Mouse (Mus musculus): Measurements from ENCODE around the gene Tceal5. TPM values are rescaled to one million over a fixed set of nuclear protein-coding genes. Genes with fewer than 3 reads are reported as not detected.
"Not testable (repeated sequence)": the region's sequence is repeated elsewhere in the genome, so short reads cannot be mapped to it uniquely, and the experiment has no call there.

Gene Tceal5
- polyA plus RNA-seq, 1 experiment: 15.4 TPM

DNA sequence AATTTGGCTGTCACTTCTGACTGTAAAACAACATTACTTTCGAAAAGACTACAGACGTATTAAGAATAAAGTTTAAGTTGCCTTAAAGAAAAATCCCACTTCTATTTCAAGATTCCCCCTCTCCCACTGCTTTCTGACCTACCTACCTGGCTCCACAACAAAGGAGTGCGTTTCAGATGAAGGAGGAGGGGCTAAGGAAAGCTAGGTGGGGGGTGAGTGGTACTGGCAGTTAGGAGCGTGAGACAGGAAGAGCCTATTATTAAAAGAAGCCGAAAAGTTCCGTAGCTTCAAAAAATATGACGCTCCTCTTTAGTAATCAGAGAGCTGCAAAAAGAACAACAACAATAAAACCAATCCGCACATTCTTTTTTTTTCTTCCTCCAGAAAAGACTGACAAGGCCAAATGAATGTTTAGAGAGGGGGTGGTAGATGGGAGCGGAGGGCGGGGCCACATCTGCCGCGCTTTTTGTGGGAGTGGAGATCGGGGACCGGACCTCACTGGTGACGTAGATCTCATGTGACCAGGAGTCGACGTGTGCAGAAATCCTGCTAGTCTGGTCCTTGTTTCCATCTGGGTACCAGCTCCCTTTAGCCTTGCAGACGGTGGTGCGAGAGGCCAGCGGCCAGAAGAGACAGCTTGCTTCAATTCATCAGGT lies 41.0 kb upstream of the Tceal5 start, which contains the start of gene Tceal9:
Gene Tceal9, plus strand, starts transcription at position 506 of the 656 bp plus-strand sequence.
- H3K27ac ChIP-seq (ENCODE audit: insufficient read depth, low read length): peak within 1 kb of the TSS; percentile 69
- H3K27me3 ChIP-seq (ENCODE audit: control insufficient read depth, insufficient read depth, low read length, poor library complexity, severe bottlenecking): no peaks in the 10 kb centered on the region
- no peak for TF ChIP-seq EP300 (IDR thresholded peaks at IDR 0.05; ENCODE audit: insufficient read depth, low read depth, low read length)
- peak; percentile 80 for TF ChIP-seq POLR2A (IDR thresholded peaks at IDR 0.05; ENCODE audit: insufficient read depth, low read length)
- TF ChIP-seq CTCF (IDR thresholded peaks at IDR 0.05; ENCODE audit: low read depth, low read length): no peak
- H3K4me1 ChIP-seq (ENCODE audit: control insufficient read depth, insufficient read depth, low read length): no peaks in the 10 kb centered on the region
- peaks cover 15% of the 10 kb centered on the region for H3K36me3 ChIP-seq (ENCODE audit: control insufficient read depth, insufficient read depth, low read length, poor library complexity, severe bottlenecking)
- peak within 1 kb of the TSS; percentile 79 for H3K4me3 ChIP-seq (ENCODE audit: low read depth, low read length)
- H3K9me3 ChIP-seq (replicated peaks; ENCODE audit: control insufficient read depth, insufficient read depth, low read length, poor library complexity, severe bottlenecking): no peaks in the 10 kb centered on the region
- H3K9ac ChIP-seq (ENCODE audit: low read depth, poor library complexity, severe bottlenecking): peak within 1 kb of the TSS; percentile 90

DNA sequence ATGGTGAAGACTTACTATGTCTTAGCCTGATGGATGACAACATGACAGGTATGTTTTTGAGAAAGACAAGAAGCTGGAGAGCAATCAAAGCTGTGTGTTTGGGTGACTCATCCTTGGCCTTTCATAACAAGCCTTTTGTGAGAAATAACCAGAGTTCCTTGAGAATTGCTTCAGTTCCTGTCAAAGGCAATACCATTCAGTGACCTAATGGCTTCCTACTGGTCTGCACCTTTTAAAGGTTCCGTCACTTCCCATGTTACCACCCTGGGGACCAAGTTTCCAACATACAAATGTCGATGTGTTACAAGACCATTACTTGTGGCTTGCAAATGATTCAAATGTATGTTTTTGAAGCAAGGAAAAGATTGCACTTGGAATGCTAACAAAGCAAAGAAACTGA lies 39.5 kb upstream of the Tceal5 start:
- no peak for TF ChIP-seq POLR2A (IDR thresholded peaks at IDR 0.05; ENCODE audit: insufficient read depth, low read length)
- Histone ChIP-seq H3K36me3 (ENCODE audit: control insufficient read depth, insufficient read depth, low read length, poor library complexity, severe bottlenecking) (peaks cover 13% of the 10 kb centered on the region), H3K9ac (ENCODE audit: low read depth, poor library complexity, severe bottlenecking) (no peak overlapping the region), H3K27ac (ENCODE audit: insufficient read depth, low read length) (no peak overlapping the region), H3K4me1 (ENCODE audit: control insufficient read depth, insufficient read depth, low read length) (no peaks in the 10 kb centered on the region), H3K9me3 (replicated peaks; ENCODE audit: control insufficient read depth, insufficient read depth, low read length, poor library complexity, severe bottlenecking) (no peaks in the 10 kb centered on the region), H3K27me3 (ENCODE audit: control insufficient read depth, insufficient read depth, low read length, poor library complexity, severe bottlenecking) (no peaks in the 10 kb centered on the region), H3K4me3 (ENCODE audit: low read depth, low read length) (no peak overlapping the region)

DNA sequence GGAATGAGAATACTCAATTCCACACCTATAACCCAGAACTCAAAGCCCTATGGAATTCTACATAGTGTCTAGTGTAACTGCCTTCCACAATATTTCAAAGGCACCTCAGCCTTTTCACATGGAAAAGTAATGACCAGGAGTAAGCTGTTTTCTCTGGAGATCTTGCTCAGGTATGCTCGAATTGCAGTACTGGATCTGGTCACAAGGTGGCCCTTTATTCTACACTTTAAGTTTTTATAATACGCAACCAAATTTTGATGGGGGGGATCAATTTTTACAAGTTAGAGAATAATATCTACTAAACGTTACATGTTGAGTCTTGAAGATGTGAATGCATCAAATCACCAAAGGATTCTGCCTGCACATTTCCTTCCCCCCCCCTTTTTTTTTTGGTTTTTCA lies 34.4 kb upstream of the Tceal5 start:
- TF ChIP-seq EP300 (IDR thresholded peaks at IDR 0.05; ENCODE audit: insufficient read depth, low read depth, low read length) (no peak), POLR2A (IDR thresholded peaks at IDR 0.05; ENCODE audit: insufficient read depth, low read length) (no peak), CTCF (IDR thresholded peaks at IDR 0.05; ENCODE audit: low read depth, low read length) (no peak)
- H3K9me3 ChIP-seq (replicated peaks; ENCODE audit: control insufficient read depth, insufficient read depth, low read length, poor library complexity, severe bottlenecking): no peaks in the 10 kb centered on the region
- no peaks in the 10 kb centered on the region for H3K36me3 ChIP-seq (ENCODE audit: control insufficient read depth, insufficient read depth, low read length, poor library complexity, severe bottlenecking)

DNA sequence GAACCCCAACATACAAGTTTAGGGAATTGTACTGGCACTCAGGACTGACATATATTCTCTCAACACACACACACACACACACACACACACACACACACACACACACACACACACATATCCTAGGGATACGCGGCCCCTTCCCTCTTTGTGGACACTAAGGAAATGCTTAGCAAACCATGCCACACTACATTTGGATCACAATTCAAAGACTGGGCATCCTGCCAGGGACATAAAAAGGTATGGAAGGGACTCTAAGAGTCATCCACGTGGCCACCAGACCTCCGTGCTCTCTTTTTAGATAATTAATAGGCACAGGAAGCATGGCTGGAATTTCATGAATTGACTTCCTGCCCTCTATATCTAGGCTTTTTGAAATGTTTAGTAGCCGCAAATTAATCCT lies 24.1 kb upstream of the Tceal5 start:
- H3K36me3 ChIP-seq (ENCODE audit: control insufficient read depth, insufficient read depth, low read length, poor library complexity, severe bottlenecking): no peaks in the 10 kb centered on the region
- H3K4me3 ChIP-seq (ENCODE audit: low read depth, low read length): no peak overlapping the region
- no peaks in the 10 kb centered on the region for H3K4me1 ChIP-seq (ENCODE audit: control insufficient read depth, insufficient read depth, low read length)
- no peak for TF ChIP-seq EP300 (IDR thresholded peaks at IDR 0.05; ENCODE audit: insufficient read depth, low read depth, low read length)
- TF ChIP-seq CTCF (IDR thresholded peaks at IDR 0.05; ENCODE audit: low read depth, low read length): no peak
- TF ChIP-seq POLR2A (IDR thresholded peaks at IDR 0.05; ENCODE audit: insufficient read depth, low read length): no peak
- H3K9ac ChIP-seq (ENCODE audit: low read depth, poor library complexity, severe bottlenecking): no peak overlapping the region
- H3K27me3 ChIP-seq (ENCODE audit: control insufficient read depth, insufficient read depth, low read length, poor library complexity, severe bottlenecking): no peaks in the 10 kb centered on the region
- H3K27ac ChIP-seq (ENCODE audit: insufficient read depth, low read length): no peak overlapping the region
- no peaks in the 10 kb centered on the region for H3K9me3 ChIP-seq (replicated peaks; ENCODE audit: control insufficient read depth, insufficient read depth, low read length, poor library complexity, severe bottlenecking)

More for the DNA sequence above, 34.4 kb upstream of the Tceal5 start:
- H3K27ac ChIP-seq (ENCODE audit: insufficient read depth, low read length): no peak overlapping the region
- H3K4me3 ChIP-seq (ENCODE audit: low read depth, low read length): no peak overlapping the region
- H3K4me1 ChIP-seq (ENCODE audit: control insufficient read depth, insufficient read depth, low read length): no peaks in the 10 kb centered on the region
- no peaks in the 10 kb centered on the region for H3K27me3 ChIP-seq (ENCODE audit: control insufficient read depth, insufficient read depth, low read length, poor library complexity, severe bottlenecking)
- H3K9ac ChIP-seq (ENCODE audit: low read depth, poor library complexity, severe bottlenecking): no peak overlapping the region

DNA sequence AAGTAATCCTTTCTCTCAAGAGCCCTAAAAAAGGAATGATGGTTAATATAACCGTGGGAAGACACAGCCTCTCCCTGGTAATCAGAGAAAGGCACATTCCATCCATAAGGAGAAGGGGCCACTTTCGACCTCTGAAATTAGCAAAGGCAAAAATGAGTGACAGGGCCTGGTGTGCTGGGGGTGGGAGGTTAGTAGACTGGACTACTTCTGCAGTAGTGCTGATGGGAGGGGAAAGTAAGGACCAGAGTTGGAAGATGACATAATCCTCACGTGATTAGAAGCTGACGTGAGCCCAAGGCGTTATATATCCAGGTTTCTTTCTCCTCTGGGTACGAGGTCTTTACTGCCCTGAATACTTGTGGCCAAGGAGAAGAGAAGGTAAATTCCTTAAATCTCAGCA lies 20.0 kb upstream of the Tceal5 start:
- Histone ChIP-seq H3K4me1 (ENCODE audit: control insufficient read depth, insufficient read depth, low read length) (no peaks in the 10 kb centered on the region), H3K36me3 (ENCODE audit: control insufficient read depth, insufficient read depth, low read length, poor library complexity, severe bottlenecking) (no peaks in the 10 kb centered on the region), H3K27ac (ENCODE audit: insufficient read depth, low read length) (no peak overlapping the region), H3K27me3 (ENCODE audit: control insufficient read depth, insufficient read depth, low read length, poor library complexity, severe bottlenecking) (no peaks in the 10 kb centered on the region), H3K9me3 (replicated peaks; ENCODE audit: control insufficient read depth, insufficient read depth, low read length, poor library complexity, severe bottlenecking) (no peaks in the 10 kb centered on the region), H3K4me3 (ENCODE audit: low read depth, low read length) (no peak overlapping the region), H3K9ac (ENCODE audit: low read depth, poor library complexity, severe bottlenecking) (no peak overlapping the region)
- no peak for TF ChIP-seq POLR2A (IDR thresholded peaks at IDR 0.05; ENCODE audit: insufficient read depth, low read length)
- no peak for TF ChIP-seq CTCF (IDR thresholded peaks at IDR 0.05; ENCODE audit: low read depth, low read length)
- no peak for TF ChIP-seq EP300 (IDR thresholded peaks at IDR 0.05; ENCODE audit: insufficient read depth, low read depth, low read length)

DNA sequence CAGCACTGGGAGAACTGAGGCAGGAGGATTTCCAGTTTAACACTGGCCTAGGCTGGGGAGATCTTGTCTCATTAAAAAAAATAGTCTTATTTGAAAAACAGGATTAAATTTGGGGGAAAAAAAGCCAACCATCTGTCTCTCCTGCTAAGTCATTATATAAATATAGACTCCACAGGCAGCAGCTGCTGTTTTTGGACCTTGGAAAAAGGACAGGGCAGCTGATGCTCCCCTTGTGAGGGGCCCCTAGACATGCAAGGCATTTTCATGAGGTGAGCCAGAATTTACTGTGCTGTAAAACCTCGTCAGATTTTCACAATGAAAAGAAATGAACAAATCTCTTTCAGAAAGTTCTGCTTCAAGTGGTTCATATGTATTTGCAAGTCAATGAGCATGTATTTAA lies 12.6 kb upstream of the Tceal5 start:
- TF ChIP-seq POLR2A (IDR thresholded peaks at IDR 0.05; ENCODE audit: insufficient read depth, low read length): no peak
- TF ChIP-seq CTCF (IDR thresholded peaks at IDR 0.05; ENCODE audit: low read depth, low read length): no peak
- no peak for TF ChIP-seq EP300 (IDR thresholded peaks at IDR 0.05; ENCODE audit: insufficient read depth, low read depth, low read length)
- Histone ChIP-seq H3K9ac (ENCODE audit: low read depth, poor library complexity, severe bottlenecking) (no peak overlapping the region), H3K27me3 (ENCODE audit: control insufficient read depth, insufficient read depth, low read length, poor library complexity, severe bottlenecking) (no peaks in the 10 kb centered on the region), H3K27ac (ENCODE audit: insufficient read depth, low read length) (no peak overlapping the region), H3K36me3 (ENCODE audit: control insufficient read depth, insufficient read depth, low read length, poor library complexity, severe bottlenecking) (no peaks in the 10 kb centered on the region), H3K4me3 (ENCODE audit: low read depth, low read length) (no peak overlapping the region), H3K4me1 (ENCODE audit: control insufficient read depth, insufficient read depth, low read length) (peaks cover 2% of the 10 kb centered on the region), H3K9me3 (replicated peaks; ENCODE audit: control insufficient read depth, insufficient read depth, low read length, poor library complexity, severe bottlenecking) (no peaks in the 10 kb centered on the region)

DNA sequence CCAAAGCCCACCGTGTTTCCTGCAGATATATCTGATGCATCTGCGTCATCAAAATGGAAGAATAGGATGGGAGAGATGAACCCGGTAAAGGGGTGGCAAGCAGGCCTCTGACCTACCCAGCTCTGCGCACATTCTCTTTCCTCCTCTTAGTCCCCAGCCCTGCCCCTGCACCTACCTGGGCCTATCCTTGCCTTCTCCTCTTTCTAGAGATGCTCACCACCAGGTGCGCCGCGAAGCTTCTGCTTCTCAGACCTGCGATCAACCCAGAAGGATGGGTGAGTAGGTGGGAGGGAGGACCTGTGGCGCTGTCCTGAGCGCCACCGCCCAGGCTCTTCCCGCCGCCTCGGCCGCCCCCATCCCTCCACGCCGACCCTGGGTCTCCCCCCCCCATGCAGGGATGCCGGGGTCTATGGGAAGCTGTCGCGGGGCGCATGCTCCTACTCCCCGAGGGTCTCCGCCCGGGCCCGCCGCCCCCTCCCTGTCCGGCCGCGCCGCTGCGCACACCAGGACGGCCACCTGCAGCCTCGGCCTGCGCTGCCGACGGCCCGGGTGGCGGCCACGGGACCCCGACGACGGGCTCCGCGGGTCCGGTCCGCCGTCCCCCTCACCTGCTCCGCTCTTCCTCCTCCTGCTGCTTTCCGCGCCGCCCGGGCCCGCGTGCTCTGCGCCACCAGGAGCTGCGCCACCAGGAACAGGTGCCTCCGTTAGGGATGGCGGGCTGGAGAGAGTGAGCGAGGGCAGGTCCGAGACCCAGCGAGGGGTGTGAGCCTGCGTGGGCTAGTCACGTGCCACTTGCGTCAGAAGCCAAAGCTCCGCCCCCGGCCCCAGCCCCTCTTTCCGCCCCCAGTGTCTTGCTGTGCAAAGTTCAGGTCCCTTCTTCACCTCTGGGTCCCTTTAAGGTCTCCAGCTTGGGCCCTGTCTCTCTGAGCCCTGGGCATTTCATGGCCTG lies 11.3 kb upstream of the Tceal5 start, which contains the start of the genes Tceal7 and Bex1:
Gene Tceal7, plus strand, starts transcription at position 51 of the 949 bp plus-strand sequence.
Gene Bex1, minus strand, starts transcription at position 785 of the 949 bp plus-strand sequence.
- H3K27me3 ChIP-seq (ENCODE audit: control insufficient read depth, insufficient read depth, low read length, poor library complexity, severe bottlenecking); H3K9me3 ChIP-seq (replicated peaks; ENCODE audit: control insufficient read depth, insufficient read depth, low read length, poor library complexity, severe bottlenecking); H3K36me3 ChIP-seq (ENCODE audit: control insufficient read depth, insufficient read depth, low read length, poor library complexity, severe bottlenecking); H3K4me1 ChIP-seq (ENCODE audit: control insufficient read depth, insufficient read depth, low read length): not testable (repeated sequence)
- Histone ChIP-seq H3K4me3 (ENCODE audit: low read depth, low read length) (peak within 1 kb of the TSS; percentile 97), H3K27ac (ENCODE audit: insufficient read depth, low read length) (peak within 1 kb of the TSS; percentile 85), H3K9ac (ENCODE audit: low read depth, poor library complexity, severe bottlenecking) (peak within 1 kb of the TSS; percentile 87)

All from ES-Bruce4 (cell line).